Mouse (Mus musculus): ENCODE results near the gene Naa16. TPM values are rescaled to one million over a fixed set of nuclear protein-coding genes. Genes with fewer than 3 reads are reported as not detected.

The Naa16 gene
- total RNA-seq, 2 experiments from 2014 or later, result 9.1 to 13.7 TPM

- DNase-seq (ENCODE audit: low spot score in 2 of 2), result peak in 1 of 2 experiments; percentile 48
- intact Hi-C loops (cut with DNase I), result no loop called here
These were observed 106.6 kb downstream of the Naa16 start for GRCm38 (mm10) chr14:79283952-79284351.

GRCm38 (mm10) chr14:79281894-79282553 is 108.6 kb downstream of the Naa16 start:
- no peak for DNase-seq (ENCODE audit: low spot score in 2 of 2)
- intact Hi-C loops (cut with DNase I), result no loop called here

- DNase-seq (ENCODE audit: low spot score in 2 of 2), result no peak
These were observed 110.1 kb downstream of the Naa16 start for GRCm38 (mm10) chr14:79280456-79280855.

GRCm38 (mm10) chr14:79279494-79279893 is 111.1 kb downstream of the Naa16 start:
- intact Hi-C loops (cut with DNase I), result no loop called here

More at GRCm38 (mm10) chr14:79280456-79280855, 110.1 kb downstream of the Naa16 start:
- intact Hi-C loops (cut with DNase I), result no loop called here

GRCm38 (mm10) chr14:79278927-79279326 is 111.7 kb downstream of the Naa16 start:
- no peak for DNase-seq (ENCODE audit: low spot score in 2 of 2)
- intact Hi-C loops (cut with DNase I), result no loop called here

More at GRCm38 (mm10) chr14:79279494-79279893, 111.1 kb downstream of the Naa16 start:
- no peak for DNase-seq (ENCODE audit: low spot score in 2 of 2)

- intact Hi-C loops (cut with DNase I), result no loop called here
- no peak for DNase-seq (ENCODE audit: low spot score in 2 of 2)
These were observed 112.7 kb downstream of the Naa16 start for GRCm38 (mm10) chr14:79277922-79278321.

GRCm38 (mm10) chr14:79275870-79276395 is 114.6 kb downstream of the Naa16 start:
- DNase-seq (ENCODE audit: low spot score in 2 of 2), result no peak
- intact Hi-C loops (cut with DNase I), result no loop called here

GRCm38 (mm10) chr14:79275441-79275840 is 115.1 kb downstream of the Naa16 start:
- intact Hi-C loops (cut with DNase I), result no loop called here

More at GRCm38 (mm10) chr14:79275441-79275840, 115.1 kb downstream of the Naa16 start:
- DNase-seq (ENCODE audit: low spot score in 2 of 2), result no peak

Other genes with a start within 250 kb of the Naa16 start
- not detected for gene Zfp957, start 143.4 kb downstream of the Naa16 start, total RNA-seq (2021)
- gene Rgcc, start 89.1 kb downstream of the Naa16 start, total RNA-seq (2021), result 10 to 100 TPM; 31.9 to 42.4 TPM
- 1 to 10 TPM; 5.4 to 5.8 TPM for gene Mtrf1, start 7.0 kb upstream of the Naa16 start, total RNA-seq (2021)
- 10 to 100 TPM; 39.8 to 41.0 TPM for gene Kbtbd7, start 35.7 kb upstream of the Naa16 start, total RNA-seq (2021)
- gene Kbtbd6, start 61.1 kb upstream of the Naa16 start, total RNA-seq (2021), result 1 to 10 TPM; 1.3 to 1.6 TPM
- 1 to 10 TPM; 4.1 to 4.4 TPM for gene Elf1, start 90.4 kb upstream of the Naa16 start, total RNA-seq (2021)
- gene Wbp4, start 90.7 kb upstream of the Naa16 start, total RNA-seq (2021), result 10 to 100 TPM; 46.2 to 48.4 TPM
- 10 to 100 TPM; 85.3 to 94.0 TPM for gene Sugt1, start 196.9 kb upstream of the Naa16 start, total RNA-seq (2021)

All from left cerebral cortex, postnatal 25 days (tissue).